Comparison of ENCODE assay signal across 7 mouse cellular contexts in genomic region chr5:115159165-115159564, GRCm38 (mm10). TPM values are rescaled to one million over a fixed set of nuclear protein-coding genes. Genes with fewer than 3 reads are reported as not detected.
A peak's percentile ranks its signal among the peaks of the same experiment; 100 is the strongest.
DNase-seq lines count a peak whose midpoint lies in the region; ATAC-seq and TF ChIP-seq lines count a peak whose summit lies in the region.

No protein-coding gene starts in this region.

- ATAC-seq in lung, embryonic 14.5 days (ENCODE audit: insufficient read depth) = no peak
- no peak for ATAC-seq in forebrain, embryonic 11.5 days (replicated peaks; ENCODE audit: low FRiP score)
- ATAC-seq in limb, embryonic 13.5 days (ENCODE audit: low FRiP score, low read depth) = no peak
- no peak for ATAC-seq in stomach, embryonic 14.5 days (ENCODE audit: insufficient number of reproducible peaks, insufficient read depth, low FRiP score, low read depth)

- 32% methylated on average over 12 of the region's 12 CpGs for WGBS in lung, embryonic 14.5 days
- 36% methylated on average over 12 of the region's 12 CpGs for WGBS in forebrain, embryonic 11.5 days
- 36% methylated on average over 12 of the region's 12 CpGs for WGBS in limb, embryonic 13.5 days
- 36% methylated on average over 12 of the region's 12 CpGs for WGBS in stomach, embryonic 14.5 days

- peak overlapping the region; percentile 97 for H3K27ac ChIP-seq in lung, embryonic 14.5 days (ENCODE audit: low read depth)
- peak overlapping the region; percentile 96 for H3K27ac ChIP-seq in forebrain, embryonic 11.5 days (ENCODE audit: low read depth, low read length)
- H3K27ac ChIP-seq in limb, embryonic 13.5 days = peak overlapping the region; percentile 97
- H3K27ac ChIP-seq in stomach, embryonic 14.5 days (ENCODE audit: low read length) = peak overlapping the region; percentile 97

- no peaks in the 10 kb centered on the region for H3K27me3 ChIP-seq in lung, embryonic 14.5 days (ENCODE audit: insufficient read depth, low read length)
- H3K27me3 ChIP-seq in forebrain, embryonic 11.5 days (ENCODE audit: control insufficient read depth, insufficient read depth, low read length) = no peaks in the 10 kb centered on the region
- no peaks in the 10 kb centered on the region for H3K27me3 ChIP-seq in limb, embryonic 13.5 days
- no peaks in the 10 kb centered on the region for H3K27me3 ChIP-seq in stomach, embryonic 14.5 days (ENCODE audit: control insufficient read depth, insufficient read depth, low read length)

- H3K9me3 ChIP-seq in lung, embryonic 14.5 days (ENCODE audit: low read depth, low read length) = no peaks in the 10 kb centered on the region
- no peaks in the 10 kb centered on the region for H3K9me3 ChIP-seq in forebrain, embryonic 11.5 days (ENCODE audit: control insufficient read depth, low read length)
- H3K9me3 ChIP-seq in limb, embryonic 13.5 days = no peaks in the 10 kb centered on the region
- no peaks in the 10 kb centered on the region for H3K9me3 ChIP-seq in stomach, embryonic 14.5 days (ENCODE audit: control insufficient read depth, low read depth, low read length)

- peak overlapping the region; percentile 100 for H3K4me3 ChIP-seq in lung, embryonic 14.5 days (ENCODE audit: low read depth, low read length)
- peak overlapping the region; percentile 96 for H3K4me3 ChIP-seq in forebrain, embryonic 11.5 days (ENCODE audit: low read depth, low read length)
- H3K4me3 ChIP-seq in limb, embryonic 13.5 days = peak overlapping the region; percentile 98
- H3K4me3 ChIP-seq in stomach, embryonic 14.5 days (ENCODE audit: low read depth, low read length) = peak overlapping the region; percentile 100

- H3K4me2 ChIP-seq in lung, embryonic 14.5 days = peak overlapping the region; percentile 80
- peak overlapping the region; percentile 87 for H3K4me2 ChIP-seq in forebrain, embryonic 11.5 days (ENCODE audit: low read depth, low read length, severe bottlenecking)
- H3K4me2 ChIP-seq in limb, embryonic 13.5 days (replicated peaks) = peak overlapping the region; percentile 88
- peak overlapping the region; percentile 67 for H3K4me2 ChIP-seq in stomach, embryonic 14.5 days (replicated peaks; ENCODE audit: low read depth, low read length)

- peaks cover 4% of the 10 kb centered on the region; the same call in 1 of the 2 replicates for H3K36me3 ChIP-seq in lung, embryonic 14.5 days (ENCODE audit: insufficient read depth)
- no peaks in the 10 kb centered on the region for H3K36me3 ChIP-seq in forebrain, embryonic 11.5 days (ENCODE audit: control insufficient read depth, insufficient read depth, low read length)
- H3K36me3 ChIP-seq in limb, embryonic 13.5 days = no peaks in the 10 kb centered on the region
- H3K36me3 ChIP-seq in stomach, embryonic 14.5 days (ENCODE audit: control insufficient read depth, insufficient read depth, low read length) = no peaks in the 10 kb centered on the region; the same call in 1 of the 2 replicates

- TF ChIP-seq CTCF in lung, embryonic 14.5 days (IDR thresholded peaks at IDR 0.05; ENCODE audit: low read depth) = no peak

- peaks cover 28% of the 10 kb centered on the region for H3K4me1 ChIP-seq in lung, embryonic 14.5 days (ENCODE audit: insufficient read depth)
- H3K4me1 ChIP-seq in forebrain, embryonic 11.5 days (replicated peaks; ENCODE audit: control insufficient read depth, insufficient read depth, low read length) = peaks cover 23% of the 10 kb centered on the region
- H3K4me1 ChIP-seq in limb, embryonic 13.5 days = peaks cover 54% of the 10 kb centered on the region
- H3K4me1 ChIP-seq in stomach, embryonic 14.5 days (ENCODE audit: control insufficient read depth, insufficient read depth, low read length) = peaks cover 28% of the 10 kb centered on the region

- no peak for DNase-seq in lung, embryonic 14.5 days
- no peak for DNase-seq in lung, postnatal 14 days
- DNase-seq in forebrain, embryonic 11.5 days (ENCODE audit: low spot score) = no peak
- no peak for DNase-seq in adrenal gland, adult 18-20 months (ENCODE audit: low spot score in 2 of 2)
- no peak for DNase-seq in left cerebral cortex, adult 9 months (ENCODE audit: low spot score in 2 of 2)

- peak overlapping the region; percentile 94 for H3K9ac ChIP-seq in lung, embryonic 14.5 days
- H3K9ac ChIP-seq in forebrain, embryonic 11.5 days (ENCODE audit: low read length) = peak overlapping the region; percentile 95
- H3K9ac ChIP-seq in limb, embryonic 13.5 days = peak overlapping the region; percentile 75
- peak overlapping the region; percentile 57 for H3K9ac ChIP-seq in stomach, embryonic 14.5 days (replicated peaks; ENCODE audit: low read depth, low read length)

RNA-seq across cellular contexts. Expression of gene Mlec, which starts 1.2 kb away (rescaled TPM):
- polyA plus RNA-seq in lung, embryonic 14.5 days (2014; fragmentation: Nextera tagmentation; extraction: Ambion mirVana) = 72.4 and 81.1 TPM in 2 replicates
- 56.3 and 56.4 TPM in 2 replicates for polyA plus RNA-seq in forebrain, embryonic 11.5 days (2014; fragmentation: Nextera tagmentation; extraction: Ambion mirVana)
- polyA plus RNA-seq in limb, embryonic 13.5 days (2015; fragmentation: Nextera tagmentation; extraction: Ambion mirVana) = 66.1 and 78.1 TPM in 2 replicates
- 52.6 and 61.3 TPM in 2 replicates for polyA plus RNA-seq in stomach, embryonic 14.5 days (2014; fragmentation: Nextera tagmentation; extraction: Ambion mirVana)
- 100 to 1,000 TPM; 173 to 221 TPM for total RNA-seq in adrenal gland, adult 18-20 months (2021)

RNA-seq across cellular contexts. Expression of gene Unc119b, which starts 24.4 kb away (rescaled TPM):
- 41.9 and 45.4 TPM in 2 replicates for polyA plus RNA-seq in lung, embryonic 14.5 days (2014; fragmentation: Nextera tagmentation; extraction: Ambion mirVana)
- 81.2 and 83.3 TPM in 2 replicates for polyA plus RNA-seq in forebrain, embryonic 11.5 days (2014; fragmentation: Nextera tagmentation; extraction: Ambion mirVana)
- polyA plus RNA-seq in limb, embryonic 13.5 days (2015; fragmentation: Nextera tagmentation; extraction: Ambion mirVana) = 45.5 and 47.1 TPM in 2 replicates
- 26.3 and 27.3 TPM in 2 replicates for polyA plus RNA-seq in stomach, embryonic 14.5 days (2014; fragmentation: Nextera tagmentation; extraction: Ambion mirVana)
- total RNA-seq in adrenal gland, adult 18-20 months (2021) = 10 to 100 TPM; 36.6 to 46.1 TPM

RNA-seq across cellular contexts. Expression of gene Cabp1, which starts 35.0 kb away (rescaled TPM):
- 2.4 and 2.6 TPM in 2 replicates for polyA plus RNA-seq in lung, embryonic 14.5 days (2014; fragmentation: Nextera tagmentation; extraction: Ambion mirVana)
- 1.2 and 1.5 TPM in 2 replicates for polyA plus RNA-seq in forebrain, embryonic 11.5 days (2014; fragmentation: Nextera tagmentation; extraction: Ambion mirVana)
- 0.75 and 0.91 TPM in 2 replicates for polyA plus RNA-seq in limb, embryonic 13.5 days (2015; fragmentation: Nextera tagmentation; extraction: Ambion mirVana)
- 1.00 and 1.5 TPM in 2 replicates for polyA plus RNA-seq in stomach, embryonic 14.5 days (2014; fragmentation: Nextera tagmentation; extraction: Ambion mirVana)
- 10 to 100 TPM; 28.4 to 34.3 TPM for total RNA-seq in adrenal gland, adult 18-20 months (2021)

RNA-seq across cellular contexts. Expression of gene Acads, which starts 40.0 kb away (rescaled TPM):
- 43.8 and 46.9 TPM in 2 replicates for polyA plus RNA-seq in lung, embryonic 14.5 days (2014; fragmentation: Nextera tagmentation; extraction: Ambion mirVana)
- polyA plus RNA-seq in forebrain, embryonic 11.5 days (2014; fragmentation: Nextera tagmentation; extraction: Ambion mirVana) = 30.1 and 31.5 TPM in 2 replicates
- polyA plus RNA-seq in limb, embryonic 13.5 days (2015; fragmentation: Nextera tagmentation; extraction: Ambion mirVana) = 56.5 and 56.9 TPM in 2 replicates
- polyA plus RNA-seq in stomach, embryonic 14.5 days (2014; fragmentation: Nextera tagmentation; extraction: Ambion mirVana) = 38.5 and 39.9 TPM in 2 replicates
- total RNA-seq in adrenal gland, adult 18-20 months (2021) = 100 to 1,000 TPM; 211 to 251 TPM
